Mouse (Mus musculus): Measurements from ENCODE around the gene Lrba.

Gene Lrba

GRCm38 (mm10) chr3:86552170-86552569 lies 327.7 kb downstream of the Lrba start:
- no peak for DNase-seq (ENCODE audit: extremely low spot score, low read depth, low spot score)

GRCm38 (mm10) chr3:86558976-86559375 lies 334.5 kb downstream of the Lrba start:
- DNase-seq (ENCODE audit: extremely low spot score, low read depth, low spot score): no peak

GRCm38 (mm10) chr3:86559635-86560034 lies 335.2 kb downstream of the Lrba start:
- DNase-seq (ENCODE audit: extremely low spot score, low read depth, low spot score): no peak

- no peak for DNase-seq (ENCODE audit: extremely low spot score, low read depth, low spot score)
These were observed 336.0 kb downstream of the Lrba start for GRCm38 (mm10) chr3:86560281-86561022.

GRCm38 (mm10) chr3:86561023-86561344 lies 336.5 kb downstream of the Lrba start:
- no peak for DNase-seq (ENCODE audit: extremely low spot score, low read depth, low spot score)

GRCm38 (mm10) chr3:86561396-86561795 lies 336.9 kb downstream of the Lrba start:
- no peak for DNase-seq (ENCODE audit: extremely low spot score, low read depth, low spot score)

- DNase-seq (ENCODE audit: extremely low spot score, low read depth, low spot score): no peak
These were observed 342.8 kb downstream of the Lrba start for GRCm38 (mm10) chr3:86567312-86567711.

- no peak for DNase-seq (ENCODE audit: extremely low spot score, low read depth, low spot score)
These were observed 347.0 kb downstream of the Lrba start for GRCm38 (mm10) chr3:86571518-86571917.

GRCm38 (mm10) chr3:86572519-86573244 lies 348.2 kb downstream of the Lrba start:
- no peak for DNase-seq (ENCODE audit: extremely low spot score, low read depth, low spot score)

- no peak for DNase-seq (ENCODE audit: extremely low spot score, low read depth, low spot score)
These were observed 350.8 kb downstream of the Lrba start for GRCm38 (mm10) chr3:86575312-86575711.

GRCm38 (mm10) chr3:86602284-86602683 lies 377.8 kb downstream of the Lrba start:
- DNase-seq (ENCODE audit: extremely low spot score, low read depth, low spot score): peak; percentile 8

- no peak for DNase-seq (ENCODE audit: extremely low spot score, low read depth, low spot score)
These were observed 381.3 kb downstream of the Lrba start for GRCm38 (mm10) chr3:86605775-86606174.

- DNase-seq (ENCODE audit: extremely low spot score, low read depth, low spot score): no peak
These were observed 402.7 kb downstream of the Lrba start for GRCm38 (mm10) chr3:86627008-86627743.

- no peak for DNase-seq (ENCODE audit: extremely low spot score, low read depth, low spot score)
These were observed 404.9 kb downstream of the Lrba start for GRCm38 (mm10) chr3:86629379-86629778.

GRCm38 (mm10) chr3:86635464-86635863 lies 411.0 kb downstream of the Lrba start:
- no peak for DNase-seq (ENCODE audit: extremely low spot score, low read depth, low spot score)

GRCm38 (mm10) chr3:86635940-86636339 lies 411.5 kb downstream of the Lrba start:
- DNase-seq (ENCODE audit: extremely low spot score, low read depth, low spot score): no peak

- DNase-seq (ENCODE audit: extremely low spot score, low read depth, low spot score): no peak
These were observed 414.3 kb downstream of the Lrba start for GRCm38 (mm10) chr3:86638552-86639348.

- no peak for DNase-seq (ENCODE audit: extremely low spot score, low read depth, low spot score)
These were observed 416.9 kb downstream of the Lrba start for GRCm38 (mm10) chr3:86641393-86641792.

GRCm38 (mm10) chr3:86641796-86642195 lies 417.3 kb downstream of the Lrba start:
- DNase-seq (ENCODE audit: extremely low spot score, low read depth, low spot score): no peak

- DNase-seq (ENCODE audit: extremely low spot score, low read depth, low spot score): no peak
These were observed 422.3 kb downstream of the Lrba start for GRCm38 (mm10) chr3:86646771-86647170.

- DNase-seq (ENCODE audit: extremely low spot score, low read depth, low spot score): no peak
These were observed 426.5 kb downstream of the Lrba start for GRCm38 (mm10) chr3:86651006-86651405.
